Mouse (Mus musculus) lung, embryonic 15.5 days (tissue): ENCODE measurements around the gene Khdc1c. TPM values are rescaled to one million over a fixed set of nuclear protein-coding genes. Genes with fewer than 3 reads are reported as not detected.

Source experiments
- ATAC-seq: fragments of 200-750 bp; cut with Nextera tagmentation; 2 replicates; pipeline ENCODE4 v1.8.0; 2017; ENCODE audit warnings: moderate number of reproducible peaks, borderline replicate concordance; ENCODE audit not compliant: low FRiP score, low TSS enrichment; ENCODE audit errors: extremely low read depth
- H3K27ac ChIP-seq: fragments of 300-500 bp; sonication (generic); 2 replicates; pipeline ENCODE4 v1.5.1; 2015; ENCODE audit warnings: moderate library complexity, mild to moderate bottlenecking, inconsistent platforms
- H3K27me3 ChIP-seq: fragments of 300-500 bp; sonication (generic); 2 replicates; pipeline ENCODE4 v1.6.1; 2015; ENCODE audit warnings: inconsistent platforms
- H3K36me3 ChIP-seq: fragments of 300-500 bp; sonication (generic); 2 replicates; pipeline ENCODE4 v1.6.1; 2015; ENCODE audit warnings: inconsistent platforms
- H3K4me1 ChIP-seq: fragments of 300-500 bp; sonication (generic); 2 replicates; pipeline ENCODE4 v1.6.1; 2015; ENCODE audit warnings: inconsistent platforms
- H3K4me2 ChIP-seq: fragments of 300-500 bp; sonication (generic); 2 replicates; pipeline ENCODE4 v1.6.1; 2015; ENCODE audit warnings: inconsistent platforms, mild to moderate bottlenecking, moderate library complexity
- H3K4me3 ChIP-seq: fragments of 300-500 bp; sonication (generic); 2 replicates; pipeline ENCODE4 v1.5.1; 2015; ENCODE audit warnings: mild to moderate bottlenecking, inconsistent platforms
- H3K9ac ChIP-seq: fragments of 300-500 bp; sonication (generic); 2 replicates; pipeline ENCODE4 v1.6.1; 2015; ENCODE audit warnings: inconsistent platforms
- H3K9me3 ChIP-seq: fragments of 300-500 bp; sonication (generic); 2 replicates; pipeline ENCODE4 v1.6.1; 2016; ENCODE audit warnings: inconsistent platforms
- WGBS: fragments of 180-500 bp; shearing (Covaris S2); methylation state at CpG from one replicate; pipeline ENCODE4 v1.1.7; 2015; 5-methylcytosine and 5-hydroxymethylcytosine counted together
- polyA plus RNA-seq: library from polyadenylated mRNA; unstranded; fragments of >200 nt; fragmentation: Nextera tagmentation; extraction: Ambion mirVana; gene quantifications from 2 replicates; pipeline ENCODE4 v1.2.1, GENCODE M21; 2015

Khdc1c gene
- polyA plus RNA-seq, 1 experiment from 2014 or later = not detected

- Histone ChIP-seq H3K4me3 (no peak within 1 kb of the TSS), H3K9ac (no peak within 1 kb of the TSS), H3K4me2 (no peak within 1 kb of the TSS), H3K36me3 (no peaks in the 10 kb centered on the region), H3K9me3 (no peaks in the 10 kb centered on the region), H3K4me1 (no peaks in the 10 kb centered on the region), H3K27me3 (no peaks in the 10 kb centered on the region), H3K27ac (no peak within 1 kb of the TSS)
- no peak for ATAC-seq
- WGBS = 79% methylated on average over 2 of the region's 2 CpGs
These were observed 18.8 kb upstream of the Khdc1c start, which contains the start of gene Khdc1a for GRCm38 (mm10) chr1:21349341-21349740. TSS of gene Khdc1a (plus strand) at chr1:21349641.

- 89% methylated on average over 1 of the region's 1 CpGs for WGBS
- Histone ChIP-seq H3K9me3 (no peaks in the 10 kb centered on the region), H3K27ac (no peak within 1 kb of the TSS), H3K9ac (no peak within 1 kb of the TSS), H3K4me3 (no peak within 1 kb of the TSS), H3K4me1 (no peaks in the 10 kb centered on the region), H3K27me3 (no peaks in the 10 kb centered on the region), H3K4me2 (no peak within 1 kb of the TSS), H3K36me3 (no peaks in the 10 kb centered on the region)
- no peak for ATAC-seq
These were observed 15.1 kb downstream of the Khdc1c start, which contains the start of gene Khdc1b for GRCm38 (mm10) chr1:21383256-21383655. TSS of gene Khdc1b (plus strand) at chr1:21383556.

DNA sequence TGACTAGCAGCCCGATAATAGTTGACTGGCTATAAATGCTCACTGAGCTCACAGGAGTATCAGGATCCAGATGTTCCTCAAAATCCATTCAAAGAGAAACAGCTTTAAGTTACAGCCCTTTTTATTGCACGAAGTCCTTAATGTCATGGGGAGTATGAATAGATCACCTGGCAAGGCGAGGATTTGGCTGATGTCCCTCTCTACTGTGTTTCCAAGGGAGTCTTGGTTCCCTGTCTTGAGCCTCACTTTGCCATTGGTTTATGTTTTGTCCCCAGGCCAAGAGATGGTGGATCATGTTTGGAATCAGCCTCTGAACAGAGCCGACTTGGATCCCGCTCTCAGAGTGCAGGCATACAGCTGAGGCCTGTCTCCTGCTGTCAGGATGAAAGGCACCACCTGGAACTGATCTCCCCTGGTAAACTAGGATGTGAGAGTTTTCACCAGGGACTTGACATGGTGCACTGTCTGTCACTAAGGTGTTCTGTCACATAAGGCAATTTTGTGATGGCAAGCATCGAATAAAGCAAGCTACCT is 23.1 kb downstream of the Khdc1c start:
- Histone ChIP-seq H3K27me3 (no peaks in the 10 kb centered on the region), H3K27ac (no peak overlapping the region), H3K9me3 (no peaks in the 10 kb centered on the region), H3K4me2 (no peak overlapping the region), H3K4me3 (no peak overlapping the region), H3K4me1 (no peaks in the 10 kb centered on the region), H3K9ac (no peak overlapping the region), H3K36me3 (no peaks in the 10 kb centered on the region)
- WGBS = 55% methylated on average over 6 of the region's 6 CpGs
- no peak for ATAC-seq

DNA sequence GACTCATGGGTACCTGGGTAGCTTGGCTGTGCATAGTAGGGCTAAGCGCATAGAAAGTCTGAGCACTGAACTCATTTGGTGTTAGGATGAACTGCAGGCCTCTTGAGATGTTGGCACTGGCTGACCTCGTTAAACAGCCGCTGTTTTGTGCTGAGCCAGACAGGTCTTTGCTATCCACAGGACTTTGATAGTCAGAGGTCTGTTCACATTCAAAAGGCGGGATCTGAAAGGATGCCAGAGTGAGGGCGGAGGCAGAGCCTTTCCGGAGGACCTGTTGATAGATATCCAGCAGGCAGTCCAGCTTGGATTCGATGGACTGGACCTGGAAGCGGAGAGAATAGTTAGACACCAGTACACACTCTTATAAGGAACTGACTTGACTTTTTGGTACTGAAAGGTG is 34.7 kb downstream of the Khdc1c start:
- no peaks in the 10 kb centered on the region for H3K36me3 ChIP-seq
- no peaks in the 10 kb centered on the region for H3K27me3 ChIP-seq
- ATAC-seq = no peak
- no peak overlapping the region for H3K27ac ChIP-seq
- H3K4me2 ChIP-seq = no peak overlapping the region
- 78% methylated on average over 8 of the region's 8 CpGs for WGBS
- H3K4me1 ChIP-seq = no peaks in the 10 kb centered on the region
- no peak overlapping the region for H3K9ac ChIP-seq
- H3K4me3 ChIP-seq = no peak overlapping the region
- no peaks in the 10 kb centered on the region for H3K9me3 ChIP-seq

- Histone ChIP-seq H3K9me3 (no peaks in the 10 kb centered on the region), H3K4me2 (no peak overlapping the region), H3K4me3 (no peak overlapping the region), H3K27ac (no peak overlapping the region), H3K4me1 (peaks cover 5% of the 10 kb centered on the region; the same call in 1 of the 2 replicates), H3K36me3 (no peaks in the 10 kb centered on the region), H3K27me3 (no peaks in the 10 kb centered on the region), H3K9ac (no peak overlapping the region)
- no peak for ATAC-seq
- 78% methylated on average over 2 of the region's 2 CpGs for WGBS
These were observed 39.1 kb downstream of the Khdc1c start for GRCm38 (mm10) chr1:21407266-21407665.

- ATAC-seq = peak; percentile 86; the same call in 1 of the 2 replicates
- Histone ChIP-seq H3K27ac (no peak overlapping the region), H3K36me3 (no peaks in the 10 kb centered on the region), H3K27me3 (no peaks in the 10 kb centered on the region), H3K9ac (no peak overlapping the region), H3K4me3 (no peak overlapping the region), H3K4me2 (no peak overlapping the region; the same call in 1 of the 2 replicates), H3K9me3 (no peaks in the 10 kb centered on the region), H3K4me1 (peaks cover 5% of the 10 kb centered on the region; the same call in 1 of the 2 replicates)
- WGBS = 50% methylated on average over 18 of the region's 18 CpGs
These were observed 43.4 kb downstream of the Khdc1c start for GRCm38 (mm10) chr1:21411331-21412196.

GRCm38 (mm10) chr1:21412197-21412555 is 44.0 kb downstream of the Khdc1c start:
- Histone ChIP-seq H3K4me3 (no peak overlapping the region), H3K27me3 (no peaks in the 10 kb centered on the region), H3K4me1 (peaks cover 5% of the 10 kb centered on the region; the same call in 1 of the 2 replicates), H3K9me3 (no peaks in the 10 kb centered on the region), H3K36me3 (no peaks in the 10 kb centered on the region), H3K9ac (no peak overlapping the region), H3K27ac (no peak overlapping the region), H3K4me2 (no peak overlapping the region)
- no peak for ATAC-seq
- WGBS = 73% methylated on average over 2 of the region's 2 CpGs

DNA sequence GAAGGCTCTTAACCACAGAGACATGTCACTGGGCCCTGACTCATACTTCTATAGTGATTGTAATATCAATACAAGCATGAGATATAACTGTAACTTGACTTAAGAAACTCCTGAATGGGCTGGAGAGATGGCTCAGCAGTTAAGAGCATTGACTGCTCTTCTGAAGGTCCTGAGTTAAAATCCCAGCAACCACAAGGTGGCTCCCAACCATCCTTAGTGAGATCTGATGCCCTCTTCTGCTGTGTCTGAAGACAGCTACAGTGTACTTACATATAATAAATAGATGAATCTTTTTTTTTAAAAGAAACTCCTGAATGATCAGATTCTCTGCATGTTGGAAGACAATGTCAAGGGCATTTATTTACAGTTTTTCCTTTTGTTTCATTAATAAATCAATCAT is 51.2 kb downstream of the Khdc1c start:
- H3K36me3 ChIP-seq = no peaks in the 10 kb centered on the region
- no peaks in the 10 kb centered on the region for H3K27me3 ChIP-seq
- no peaks in the 10 kb centered on the region for H3K4me1 ChIP-seq
- no peaks in the 10 kb centered on the region for H3K9me3 ChIP-seq
- ATAC-seq = no peak
- no peak overlapping the region for H3K4me3 ChIP-seq
- no peak overlapping the region for H3K4me2 ChIP-seq
- no peak overlapping the region for H3K9ac ChIP-seq
- H3K27ac ChIP-seq = no peak overlapping the region

Other genes with a start within 250 kb of the Khdc1c start
- 11.1 and 12.4 TPM in 2 replicates for gene Tmem14a, start 149.8 kb upstream of the Khdc1c start, polyA plus RNA-seq
- gene Gsta3, start 127.7 kb upstream of the Khdc1c start, polyA plus RNA-seq = 2.5 and 2.8 TPM in 2 replicates
- gene Khdc1a, start 18.7 kb upstream of the Khdc1c start, polyA plus RNA-seq = 0.08 and 0.21 TPM in 2 replicates
- gene Khdc1b, start 15.2 kb downstream of the Khdc1c start, polyA plus RNA-seq = 0.09 TPM in 1 of 2 replicates, not detected in the other